Mouse (Mus musculus) E14TG2a.4 (cell line): ENCODE measurements around the gene Plekhg5.

ENCODE experiments used
- H3K27me3 ChIP-seq: 2 replicates; pipeline ENCODE4 v1.6.1; 2014; ENCODE audit warnings: low read length, control low read depth; ENCODE audit not compliant: insufficient read depth
- H3K36me3 ChIP-seq: 2 replicates; pipeline ENCODE4 v1.6.1; 2014; ENCODE audit warnings: low read length, control low read depth; ENCODE audit not compliant: insufficient read depth
- H3K4me1 ChIP-seq: replicated peaks from 2 replicates; pipeline ENCODE4 v1.6.1; 2014; ENCODE audit warnings: low read depth, low read length, control low read depth
- H3K4me3 ChIP-seq: replicated peaks from 2 replicates; pipeline ENCODE4 v1.5.1; 2014; ENCODE audit warnings: mild to moderate bottlenecking, low read length
- H3K9me3 ChIP-seq: 2 replicates; pipeline ENCODE4 v1.6.1; 2014; ENCODE audit warnings: low read length, control low read depth
- CTCF ChIP-seq: conservative IDR thresholded peaks from 2 replicates; pipeline ENCODE4 v1.5.1; 2014; ENCODE audit warnings: low read length
- NANOG ChIP-seq: IDR thresholded peaks from 2 replicates; pipeline ENCODE4 v1.6.1; 2014; ENCODE audit warnings: borderline replicate concordance, low read length, mixed read lengths
- POU5F1 ChIP-seq: IDR thresholded peaks from 2 replicates; pipeline ENCODE4 v1.6.1; 2014; ENCODE audit warnings: low read length, borderline replicate concordance

Plekhg5 gene

GRCm38 (mm10) chr4:152162748-152163147, 90.5 kb downstream of the Plekhg5 start:
- no peak for TF ChIP-seq POU5F1
- TF ChIP-seq CTCF, result no peak
- TF ChIP-seq NANOG, result no peak
- Histone ChIP-seq H3K4me3 (no peak overlapping the region), H3K36me3 (no peaks in the 10 kb centered on the region), H3K27me3 (peaks cover 46% of the 10 kb centered on the region), H3K9me3 (peaks cover 16% of the 10 kb centered on the region), H3K4me1 (peaks cover 51% of the 10 kb centered on the region)
